Mouse (Mus musculus) thymus, postnatal 4 days (tissue): ENCODE measurements around the gene Mark1.
A peak's percentile ranks its signal among the peaks of the same experiment; 100 is the strongest.

Experiments used
- DNase-seq: peaks from one replicate; pipeline ENCODE4 v3.0.0; 2021

Mark1 gene

GRCm38 (mm10) chr1:184999071-184999750 is at the start of gene Mark1:
Gene Mark1 (minus strand): TSS chr1:184999570.
- peak; percentile 15 for DNase-seq

GRCm38 (mm10) chr1:185047516-185048247 is 48.3 kb upstream of the Mark1 start:
- no peak for DNase-seq

GRCm38 (mm10) chr1:185046513-185046912 is 47.1 kb upstream of the Mark1 start:
- DNase-seq = no peak

GRCm38 (mm10) chr1:185038183-185038686 is 38.9 kb upstream of the Mark1 start:
- no peak for DNase-seq

GRCm38 (mm10) chr1:185030565-185030964 is 31.2 kb upstream of the Mark1 start:
- no peak for DNase-seq

- no peak for DNase-seq
These were observed 21.2 kb upstream of the Mark1 start for GRCm38 (mm10) chr1:185020429-185021168.

- no peak for DNase-seq
These were observed 13.2 kb upstream of the Mark1 start for GRCm38 (mm10) chr1:185012566-185012965.

GRCm38 (mm10) chr1:185007066-185007465 is 7.7 kb upstream of the Mark1 start:
- DNase-seq = no peak

- DNase-seq = peak; percentile 27
These were observed 620 bp upstream of the Mark1 start for GRCm38 (mm10) chr1:184999780-185000599.

- DNase-seq = no peak
These were observed 739 bp downstream of the Mark1 start for GRCm38 (mm10) chr1:184998631-184999030.

GRCm38 (mm10) chr1:184998161-184998560 is 1.2 kb downstream of the Mark1 start:
- no peak for DNase-seq

- DNase-seq = no peak
These were observed 1.9 kb downstream of the Mark1 start for GRCm38 (mm10) chr1:184997466-184997865.

GRCm38 (mm10) chr1:184995335-184995734 is 4.0 kb downstream of the Mark1 start:
- DNase-seq = no peak

- DNase-seq = no peak
These were observed 8.2 kb downstream of the Mark1 start for GRCm38 (mm10) chr1:184991191-184991590.

- DNase-seq = no peak
These were observed 12.6 kb downstream of the Mark1 start for GRCm38 (mm10) chr1:184986748-184987147.

- DNase-seq = no peak
These were observed 14.6 kb downstream of the Mark1 start for GRCm38 (mm10) chr1:184984723-184985122.

- no peak for DNase-seq
These were observed 15.6 kb downstream of the Mark1 start for GRCm38 (mm10) chr1:184983751-184984150.

- DNase-seq = no peak
These were observed 27.1 kb downstream of the Mark1 start for GRCm38 (mm10) chr1:184972214-184972776.

GRCm38 (mm10) chr1:184969374-184969773 is 30.0 kb downstream of the Mark1 start:
- DNase-seq = no peak

GRCm38 (mm10) chr1:184965682-184966360 is 33.5 kb downstream of the Mark1 start:
- DNase-seq = peak; percentile 57

- no peak for DNase-seq
These were observed 36.2 kb downstream of the Mark1 start for GRCm38 (mm10) chr1:184963121-184963693.
